Mouse (Mus musculus) stomach, embryonic 15.5 days (tissue): ENCODE measurements around the gene Ctdnep1. TPM values are rescaled to one million over a fixed set of nuclear protein-coding genes. Genes with fewer than 3 reads are reported as not detected.

ENCODE experiments used
- ATAC-seq: fragments of 200-750 bp; cut with Nextera tagmentation; 2 replicates; pipeline ENCODE4 v1.8.0; 2017; ENCODE audit warnings: low read depth, moderate number of reproducible peaks, moderate TSS enrichment; ENCODE audit not compliant: insufficient read depth, low FRiP score
- H3K27ac ChIP-seq: fragments of 300-500 bp; sonication (generic); 2 replicates; pipeline ENCODE4 v1.5.1; 2015; ENCODE audit warnings: mild to moderate bottlenecking, inconsistent platforms
- H3K27me3 ChIP-seq: fragments of 300-500 bp; sonication (generic); replicated peaks from 2 replicates; pipeline ENCODE4 v1.6.1; 2015; ENCODE audit warnings: inconsistent platforms
- H3K36me3 ChIP-seq: fragments of 300-500 bp; sonication (generic); 2 replicates; pipeline ENCODE4 v1.6.1; 2015; ENCODE audit warnings: inconsistent platforms
- H3K4me1 ChIP-seq: fragments of 300-500 bp; sonication (generic); 2 replicates; pipeline ENCODE4 v1.6.1; 2015; ENCODE audit warnings: inconsistent platforms
- H3K4me2 ChIP-seq: fragments of 300-500 bp; sonication (generic); 2 replicates; pipeline ENCODE4 v1.6.1; 2015; ENCODE audit warnings: mild to moderate bottlenecking, inconsistent platforms
- H3K4me3 ChIP-seq: fragments of 300-500 bp; sonication (generic); replicated peaks from 2 replicates; pipeline ENCODE4 v1.5.1; 2015; ENCODE audit warnings: inconsistent platforms
- H3K9ac ChIP-seq: fragments of 300-500 bp; sonication (generic); 2 replicates; pipeline ENCODE4 v1.6.1; 2015; ENCODE audit warnings: inconsistent platforms
- H3K9me3 ChIP-seq: fragments of 300-500 bp; sonication (generic); 2 replicates; pipeline ENCODE4 v1.6.1; 2016; ENCODE audit warnings: inconsistent platforms
- WGBS: fragments of 180-500 bp; shearing (Covaris S2); methylation state at CpG from one replicate; pipeline ENCODE4 v1.1.7; 2015; 5-methylcytosine and 5-hydroxymethylcytosine counted together
- polyA plus RNA-seq: library from polyadenylated mRNA; unstranded; fragments of >200 nt; fragmentation: Nextera tagmentation; extraction: Ambion mirVana; gene quantifications from 2 replicates; pipeline ENCODE4 v1.2.1, GENCODE M21; 2015

Ctdnep1 gene
- polyA plus RNA-seq, 1 experiment from 2014 or later: 23.0 TPM

- Histone ChIP-seq H3K9me3 (no peaks in the 10 kb centered on the region), H3K4me3 (peak overlapping the region; percentile 22), H3K27me3 (no peaks in the 10 kb centered on the region), H3K27ac (no peak overlapping the region), H3K4me2 (peak overlapping the region; percentile 44), H3K36me3 (no peaks in the 10 kb centered on the region), H3K9ac (peak overlapping the region; percentile 16; the same call in 1 of the 2 replicates), H3K4me1 (peaks cover 59% of the 10 kb centered on the region)
- 13% methylated on average over 6 of the region's 6 CpGs for WGBS
- no peak for ATAC-seq
These were observed 43.2 kb downstream of the Ctdnep1 start for GRCm38 (mm10) chr11:70024151-70024514.

GRCm38 (mm10) chr11:70026689-70027088 is 45.7 kb downstream of the Ctdnep1 start:
- H3K9me3 ChIP-seq: no peaks in the 10 kb centered on the region
- peak overlapping the region; percentile 40 for H3K4me3 ChIP-seq
- peaks cover 9% of the 10 kb centered on the region for H3K36me3 ChIP-seq
- no peaks in the 10 kb centered on the region for H3K27me3 ChIP-seq
- H3K4me2 ChIP-seq: peak overlapping the region; percentile 63
- H3K9ac ChIP-seq: no peak overlapping the region
- H3K27ac ChIP-seq: peak overlapping the region; percentile 57
- 8% methylated on average over 19 of the region's 19 CpGs for WGBS
- peaks cover 59% of the 10 kb centered on the region for H3K4me1 ChIP-seq
- ATAC-seq: peak; percentile 70

GRCm38 (mm10) chr11:70027397-70027796 is 46.4 kb downstream of the Ctdnep1 start:
- no peaks in the 10 kb centered on the region for H3K9me3 ChIP-seq
- H3K27ac ChIP-seq: peak overlapping the region; percentile 57
- no peak for ATAC-seq
- peaks cover 12% of the 10 kb centered on the region for H3K36me3 ChIP-seq
- H3K9ac ChIP-seq: no peak overlapping the region
- peak overlapping the region; percentile 63 for H3K4me2 ChIP-seq
- peak overlapping the region; percentile 40 for H3K4me3 ChIP-seq
- WGBS: 46% methylated on average over 9 of the region's 9 CpGs
- peaks cover 59% of the 10 kb centered on the region for H3K4me1 ChIP-seq
- no peaks in the 10 kb centered on the region for H3K27me3 ChIP-seq

DNA sequence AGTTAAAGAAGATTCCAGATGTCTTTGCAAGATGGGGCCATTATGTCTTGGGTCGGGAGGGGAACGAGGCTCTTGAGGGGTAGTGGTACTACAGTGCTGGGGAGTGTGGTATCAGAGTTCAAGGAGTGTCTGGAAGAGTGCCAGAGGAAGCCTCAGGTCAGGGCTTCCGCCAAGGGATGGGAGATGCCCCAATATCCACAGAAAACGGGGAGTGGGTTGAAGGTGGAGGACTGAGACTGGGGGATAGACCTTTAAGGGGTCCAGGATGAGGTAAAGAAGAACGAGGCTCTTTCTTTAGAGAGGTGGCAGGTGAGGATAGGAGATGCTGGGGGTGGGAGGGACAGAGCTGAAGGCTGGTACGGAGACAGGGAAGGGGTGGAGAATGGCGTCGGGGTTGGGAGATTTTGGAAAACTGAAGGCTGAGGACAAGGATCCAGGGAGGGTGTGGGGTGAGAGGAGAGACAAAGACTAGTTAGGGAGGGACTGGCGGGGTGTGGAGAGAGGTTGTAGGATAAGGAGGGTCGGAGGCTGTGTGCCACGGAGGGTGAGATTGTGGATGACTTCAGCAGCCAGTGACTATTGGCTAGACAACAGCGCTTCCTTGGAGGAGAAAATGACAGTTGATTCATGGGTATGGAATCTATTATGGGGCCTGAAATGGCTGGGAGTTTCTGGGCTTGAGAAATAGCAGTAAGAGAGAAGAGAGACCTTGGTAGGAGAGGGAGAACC is 47.6 kb downstream of the Ctdnep1 start:
- H3K27me3 ChIP-seq: no peaks in the 10 kb centered on the region
- H3K4me1 ChIP-seq: peaks cover 59% of the 10 kb centered on the region
- H3K4me2 ChIP-seq: peak overlapping the region; percentile 63
- no peak for ATAC-seq
- no peak overlapping the region for H3K9ac ChIP-seq
- H3K9me3 ChIP-seq: no peaks in the 10 kb centered on the region
- H3K36me3 ChIP-seq: peaks cover 12% of the 10 kb centered on the region
- peak overlapping the region; percentile 32; the same call in 1 of the 2 replicates for H3K4me3 ChIP-seq
- 19% methylated on average over 12 of the region's 12 CpGs for WGBS
- peak overlapping the region; percentile 88 for H3K27ac ChIP-seq

GRCm38 (mm10) chr11:70029130-70029801 is 48.3 kb downstream of the Ctdnep1 start:
- H3K27me3 ChIP-seq: no peaks in the 10 kb centered on the region
- peaks cover 12% of the 10 kb centered on the region for H3K36me3 ChIP-seq
- H3K4me2 ChIP-seq: peak overlapping the region; percentile 63
- H3K4me1 ChIP-seq: peaks cover 56% of the 10 kb centered on the region
- H3K4me3 ChIP-seq: peak overlapping the region; percentile 32
- WGBS: under 1% methylated on average over 20 of the region's 20 CpGs
- no peaks in the 10 kb centered on the region for H3K9me3 ChIP-seq
- no peak overlapping the region for H3K9ac ChIP-seq
- peak overlapping the region; percentile 88 for H3K27ac ChIP-seq
- peak; percentile 66 for ATAC-seq

DNA sequence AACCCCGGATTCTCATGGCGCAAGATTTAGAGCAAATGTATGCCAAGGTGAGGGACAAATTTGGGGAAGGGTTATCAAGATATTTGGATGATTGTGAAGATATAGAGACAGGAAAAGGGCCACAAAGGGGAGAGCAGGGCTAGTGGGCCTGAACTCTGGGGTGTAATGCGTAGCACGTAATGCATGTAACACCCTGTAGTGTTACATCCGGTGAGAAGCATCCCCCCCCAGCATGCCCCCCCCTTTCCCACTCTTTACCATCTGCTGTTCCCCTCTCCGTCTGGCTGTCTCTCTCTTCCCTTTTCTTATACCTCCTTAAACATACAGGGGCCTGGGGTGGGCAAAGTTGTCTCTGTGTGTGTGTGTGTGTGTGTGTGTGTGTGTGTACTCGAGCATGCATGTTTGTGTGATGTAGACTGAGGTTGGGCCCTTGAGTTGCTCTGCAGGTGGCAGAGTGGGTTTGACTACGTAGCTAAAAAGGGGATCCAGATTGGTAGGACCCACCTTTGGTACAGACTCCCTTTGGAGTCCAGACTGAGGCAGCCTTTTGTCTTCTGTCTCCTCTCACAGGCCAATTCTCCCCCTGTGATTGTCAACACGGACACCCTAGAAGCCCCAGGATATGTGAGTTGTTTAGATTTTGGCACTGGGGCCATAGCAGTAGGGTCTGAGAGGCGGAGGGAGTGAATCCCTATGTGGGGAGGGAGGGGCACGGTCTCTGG is 49.0 kb downstream of the Ctdnep1 start:
- Histone ChIP-seq H3K4me1 (peaks cover 55% of the 10 kb centered on the region), H3K27me3 (no peaks in the 10 kb centered on the region), H3K4me2 (peak overlapping the region; percentile 63), H3K36me3 (peaks cover 12% of the 10 kb centered on the region), H3K27ac (peak overlapping the region; percentile 88), H3K9ac (no peak overlapping the region), H3K9me3 (no peaks in the 10 kb centered on the region), H3K4me3 (peak overlapping the region; percentile 32; the same call in 1 of the 2 replicates)
- 32% methylated on average over 11 of the region's 11 CpGs for WGBS
- no peak for ATAC-seq

- 93% methylated on average over 28 of the region's 28 CpGs for WGBS
- ATAC-seq: no peak
- no peak overlapping the region for H3K4me2 ChIP-seq
These were observed 49.8 kb downstream of the Ctdnep1 start for GRCm38 (mm10) chr11:70030651-70031320.

DNA sequence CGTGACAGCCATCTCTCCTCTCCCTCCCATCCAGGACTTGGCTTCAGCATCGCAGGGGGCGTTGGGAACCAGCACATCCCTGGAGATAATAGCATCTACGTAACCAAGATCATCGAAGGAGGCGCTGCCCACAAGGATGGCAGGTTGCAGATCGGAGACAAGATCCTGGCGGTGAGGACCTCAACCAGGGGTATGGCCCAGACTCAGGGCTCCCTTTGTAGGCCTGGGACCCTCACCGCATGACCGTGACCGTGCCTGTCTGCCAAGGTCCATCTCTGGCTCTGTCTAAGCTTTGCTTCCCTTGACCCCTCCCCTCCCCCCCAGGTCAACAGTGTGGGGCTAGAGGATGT is 50.3 kb downstream of the Ctdnep1 start:
- Histone ChIP-seq H3K9me3 (no peaks in the 10 kb centered on the region), H3K27ac (no peak overlapping the region), H3K9ac (no peak overlapping the region), H3K4me2 (no peak overlapping the region), H3K4me3 (no peak overlapping the region), H3K36me3 (peaks cover 12% of the 10 kb centered on the region), H3K27me3 (no peaks in the 10 kb centered on the region), H3K4me1 (peaks cover 42% of the 10 kb centered on the region)
- 95% methylated on average over 11 of the region's 11 CpGs for WGBS
- no peak for ATAC-seq

More at GRCm38 (mm10) chr11:70030651-70031320, 49.8 kb downstream of the Ctdnep1 start:
- Histone ChIP-seq H3K4me3 (no peak overlapping the region), H3K4me1 (peaks cover 47% of the 10 kb centered on the region), H3K9ac (no peak overlapping the region), H3K9me3 (no peaks in the 10 kb centered on the region), H3K27ac (no peak overlapping the region), H3K27me3 (no peaks in the 10 kb centered on the region), H3K36me3 (peaks cover 12% of the 10 kb centered on the region)

DNA sequence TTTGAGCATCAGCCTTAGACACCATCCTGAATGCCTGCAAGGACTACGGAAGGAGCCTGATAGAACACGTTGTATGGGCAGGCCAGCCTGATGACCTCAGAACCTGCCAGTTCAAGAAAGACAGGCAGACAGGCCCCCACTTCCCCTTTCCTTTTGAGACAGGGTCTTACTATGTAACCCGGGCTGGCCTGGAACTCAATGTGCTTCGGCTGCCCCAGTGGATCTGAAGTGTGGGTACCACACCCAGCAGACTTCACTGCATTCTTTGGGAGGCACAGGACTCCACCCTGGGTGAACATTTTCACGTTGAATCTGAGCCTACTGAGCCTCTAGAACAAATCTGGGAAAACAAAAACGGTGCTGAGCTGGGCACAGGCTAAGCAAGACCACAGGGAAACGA is 57.2 kb downstream of the Ctdnep1 start:
- WGBS: 68% methylated on average over 7 of the region's 7 CpGs
- H3K4me1 ChIP-seq: no peaks in the 10 kb centered on the region
- H3K4me2 ChIP-seq: no peak overlapping the region
- no peak overlapping the region for H3K4me3 ChIP-seq
- H3K9ac ChIP-seq: no peak overlapping the region
- H3K36me3 ChIP-seq: peaks cover 7% of the 10 kb centered on the region; the same call in 1 of the 2 replicates
- no peak for ATAC-seq
- H3K27ac ChIP-seq: no peak overlapping the region
- no peaks in the 10 kb centered on the region for H3K9me3 ChIP-seq
- no peaks in the 10 kb centered on the region for H3K27me3 ChIP-seq

DNA sequence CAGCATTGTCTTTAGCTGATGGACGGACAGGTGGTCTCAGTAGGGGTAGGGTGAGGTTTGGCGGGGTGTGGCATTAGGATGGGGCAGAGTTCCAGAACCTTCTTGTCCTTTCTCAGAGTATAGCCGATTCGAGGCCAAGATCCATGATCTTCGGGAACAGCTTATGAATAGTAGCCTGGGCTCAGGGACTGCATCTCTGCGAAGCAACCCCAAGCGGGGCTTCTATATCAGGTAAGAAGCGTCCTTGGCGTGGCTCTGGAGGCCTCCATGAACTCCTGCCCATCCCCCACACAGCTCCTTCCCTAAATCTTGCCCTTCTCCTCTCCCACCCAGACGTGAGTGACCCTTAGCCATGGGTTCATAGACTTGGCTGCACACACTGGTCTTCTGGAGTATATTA is 58.7 kb downstream of the Ctdnep1 start:
- Histone ChIP-seq H3K27me3 (no peaks in the 10 kb centered on the region), H3K36me3 (peaks cover 7% of the 10 kb centered on the region; the same call in 1 of the 2 replicates), H3K4me1 (no peaks in the 10 kb centered on the region), H3K9ac (no peak overlapping the region), H3K27ac (no peak overlapping the region), H3K4me3 (no peak overlapping the region), H3K4me2 (no peak overlapping the region), H3K9me3 (no peaks in the 10 kb centered on the region)
- no peak for ATAC-seq
- 89% methylated on average over 10 of the region's 10 CpGs for WGBS

DNA sequence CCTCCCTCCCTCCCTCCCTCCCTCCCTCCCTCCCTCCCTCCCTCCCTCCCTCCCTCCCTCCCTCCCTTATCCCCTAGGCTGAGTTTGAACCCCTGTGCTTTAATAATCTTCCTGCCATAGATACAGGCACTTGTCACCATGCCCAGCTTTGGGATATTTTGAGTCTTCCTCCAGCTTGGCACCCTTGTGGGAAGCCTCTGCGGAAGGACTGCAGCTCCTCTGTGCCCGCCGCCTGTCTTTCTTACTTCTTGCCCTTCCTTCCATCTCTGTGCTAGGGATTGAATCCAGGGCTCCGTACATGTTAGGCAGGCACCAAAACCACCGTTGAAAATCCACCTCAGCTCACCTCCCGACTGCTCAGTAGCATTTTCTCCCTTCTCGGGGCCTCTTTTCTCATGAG is 59.2 kb downstream of the Ctdnep1 start:
- no peak for ATAC-seq
- 88% methylated on average over 7 of the region's 7 CpGs for WGBS
- no peak overlapping the region for H3K4me3 ChIP-seq
- no peaks in the 10 kb centered on the region for H3K4me1 ChIP-seq
- no peaks in the 10 kb centered on the region for H3K27me3 ChIP-seq
- H3K27ac ChIP-seq: no peak overlapping the region
- no peak overlapping the region for H3K4me2 ChIP-seq
- peaks cover 7% of the 10 kb centered on the region; the same call in 1 of the 2 replicates for H3K36me3 ChIP-seq
- no peak overlapping the region for H3K9ac ChIP-seq
- no peaks in the 10 kb centered on the region for H3K9me3 ChIP-seq
